Mouse (Mus musculus) liver, adult 2 months (tissue): ENCODE data around the gene Ythdc1. TPM values are rescaled to one million over a fixed set of nuclear protein-coding genes. Genes with fewer than 3 reads are reported as not detected.

ENCODE experiments used
- DNase-seq: peaks from one replicate; pipeline ENCODE4 v3.0.0-alpha.2; 2011; ENCODE audit warnings: low read depth, low spot score; ENCODE audit errors: extremely low read depth
- H3K27ac ChIP-seq: fragments of 200-500 bp; replicated peaks from 2 replicates; pipeline ENCODE4 v1.5.1; 2012; ENCODE audit warnings: low read depth, mild to moderate bottlenecking, control low read depth, inconsistent platforms, low read length; ENCODE audit not compliant: insufficient read depth
- H3K27me3 ChIP-seq: fragments of 200-500 bp; 2 replicates; pipeline ENCODE4 v1.6.1; 2012; ENCODE audit warnings: mild to moderate bottlenecking, moderate library complexity, low read length, inconsistent platforms; ENCODE audit not compliant: control insufficient read depth, insufficient read depth
- H3K36me3 ChIP-seq: fragments of 200-500 bp; 2 replicates; pipeline ENCODE4 v1.6.1; 2012; ENCODE audit warnings: low read length, inconsistent platforms; ENCODE audit not compliant: control insufficient read depth, insufficient read depth
- H3K4me1 ChIP-seq: fragments of 200-500 bp; 2 replicates; pipeline ENCODE4 v1.6.1; 2011; ENCODE audit warnings: low read length; ENCODE audit not compliant: control insufficient read depth, insufficient read depth
- H3K4me3 ChIP-seq: fragments of 200-500 bp; 2 replicates; pipeline ENCODE4 v1.5.1; 2011; ENCODE audit warnings: low read depth, mild to moderate bottlenecking, control low read depth, low read length, moderate library complexity; ENCODE audit not compliant: insufficient read depth
- H3K79me2 ChIP-seq: fragments of 200-500 bp; 2 replicates; pipeline ENCODE4 v1.6.1; 2012; ENCODE audit warnings: inconsistent platforms, mild to moderate bottlenecking, low read length, moderate library complexity; ENCODE audit not compliant: control insufficient read depth, insufficient read depth
- H3K9ac ChIP-seq: fragments of 200-500 bp; 2 replicates; pipeline ENCODE4 v1.6.1; 2012; ENCODE audit warnings: low read depth, mild to moderate bottlenecking, control low read depth, inconsistent platforms, low read length
- CTCF ChIP-seq: fragments of 200-500 bp; IDR thresholded peaks from 2 replicates; pipeline ENCODE4 v1.5.1; 2011; ENCODE audit warnings: low read depth, low read length, control low read depth
- POLR2A ChIP-seq: fragments of 200-500 bp; IDR thresholded peaks from 2 replicates; pipeline ENCODE4 v1.6.1; 2011; ENCODE audit warnings: low read length, control low read depth; ENCODE audit not compliant: insufficient read depth; ENCODE audit errors: extremely low read depth
- WGBS: fragments of 180-500 bp; shearing (Covaris S2); methylation state at CpG from one replicate; pipeline ENCODE4 v1.1.7; 2018; 5-methylcytosine and 5-hydroxymethylcytosine counted together
- polyA plus RNA-seq: library from polyadenylated mRNA; depleted of rRNA; stranded (reverse); fragments of >200 nt; gene quantifications from 2 replicates; pipeline ENCODE4 v1.2.3, GENCODE M21; 2012
- total RNA-seq: library from RNA; depleted of rRNA; stranded (reverse); fragments of >200 nt; gene quantifications from 2 replicates; pipeline ENCODE4 v1.2.3, GENCODE M21; 2014

The Ythdc1 gene
- total and polyA plus RNA-seq, 2 experiments: 6.3 to 22.8 TPM

GRCm38 (mm10) chr5:86783059-86783458 is 21.0 kb upstream of the Ythdc1 start:
- H3K79me2 ChIP-seq: no peaks in the 10 kb centered on the region
- no peak overlapping the region for H3K4me3 ChIP-seq
- H3K4me1 ChIP-seq: no peaks in the 10 kb centered on the region
- no peaks in the 10 kb centered on the region for H3K27me3 ChIP-seq
- no peak for DNase-seq
- WGBS: 67% methylated on average over 8 of the region's 8 CpGs
- H3K9ac ChIP-seq: no peak overlapping the region
- no peaks in the 10 kb centered on the region for H3K36me3 ChIP-seq
- no peak overlapping the region for H3K27ac ChIP-seq
- TF ChIP-seq CTCF: no peak
- TF ChIP-seq POLR2A: no peak

- WGBS: 94% methylated on average over 1 of the region's 1 CpGs
- no peaks in the 10 kb centered on the region for H3K79me2 ChIP-seq
- H3K4me1 ChIP-seq: no peaks in the 10 kb centered on the region
- no peaks in the 10 kb centered on the region for H3K27me3 ChIP-seq
- H3K27ac ChIP-seq: no peak overlapping the region
- H3K9ac ChIP-seq: no peak overlapping the region
- H3K4me3 ChIP-seq: no peak overlapping the region
- TF ChIP-seq CTCF: no peak
- TF ChIP-seq POLR2A: no peak
- no peak for DNase-seq
- H3K36me3 ChIP-seq: no peaks in the 10 kb centered on the region
Observed at GRCm38 (mm10) chr5:86784205-86784604, 19.8 kb upstream of the Ythdc1 start.

- Histone ChIP-seq H3K9ac (no peak overlapping the region), H3K36me3 (no peaks in the 10 kb centered on the region), H3K4me3 (no peak overlapping the region), H3K79me2 (no peaks in the 10 kb centered on the region), H3K27me3 (no peaks in the 10 kb centered on the region), H3K4me1 (no peaks in the 10 kb centered on the region), H3K27ac (no peak overlapping the region)
- 81% methylated on average over 1 of the region's 1 CpGs for WGBS
- no peak for DNase-seq
- TF ChIP-seq CTCF (no peak), POLR2A (no peak)
Observed at GRCm38 (mm10) chr5:86786798-86787197, 17.2 kb upstream of the Ythdc1 start.

- H3K4me3 ChIP-seq: no peak overlapping the region
- no peak for DNase-seq
- H3K79me2 ChIP-seq: no peaks in the 10 kb centered on the region
- no peaks in the 10 kb centered on the region for H3K36me3 ChIP-seq
- 59% methylated on average over 2 of the region's 2 CpGs for WGBS
- TF ChIP-seq CTCF: no peak
- TF ChIP-seq POLR2A: no peak
- H3K9ac ChIP-seq: no peak overlapping the region
- H3K27ac ChIP-seq: no peak overlapping the region
- no peaks in the 10 kb centered on the region for H3K27me3 ChIP-seq
- no peaks in the 10 kb centered on the region for H3K4me1 ChIP-seq
Observed at GRCm38 (mm10) chr5:86789954-86790353, 14.1 kb upstream of the Ythdc1 start.

- H3K79me2 ChIP-seq: no peaks in the 10 kb centered on the region
- 57% methylated on average over 4 of the region's 4 CpGs for WGBS
- no peak overlapping the region for H3K27ac ChIP-seq
- no peak overlapping the region for H3K4me3 ChIP-seq
- no peak overlapping the region for H3K9ac ChIP-seq
- no peaks in the 10 kb centered on the region for H3K36me3 ChIP-seq
- DNase-seq: no peak
- no peaks in the 10 kb centered on the region for H3K4me1 ChIP-seq
- TF ChIP-seq CTCF (no peak), POLR2A (no peak)
- H3K27me3 ChIP-seq: no peaks in the 10 kb centered on the region
Observed at GRCm38 (mm10) chr5:86792249-86792648, 11.8 kb upstream of the Ythdc1 start.

- no peak for DNase-seq
- 72% methylated on average over 8 of the region's 8 CpGs for WGBS
- H3K27ac ChIP-seq: no peak overlapping the region
- no peaks in the 10 kb centered on the region for H3K27me3 ChIP-seq
- H3K36me3 ChIP-seq: no peaks in the 10 kb centered on the region
- no peaks in the 10 kb centered on the region for H3K4me1 ChIP-seq
- H3K4me3 ChIP-seq: no peak overlapping the region
- TF ChIP-seq POLR2A (no peak), CTCF (no peak)
- H3K79me2 ChIP-seq: no peaks in the 10 kb centered on the region
- H3K9ac ChIP-seq: no peak overlapping the region
Observed at GRCm38 (mm10) chr5:86792807-86793206, 11.2 kb upstream of the Ythdc1 start.
